Mouse (Mus musculus) stomach, postnatal 0 days (tissue): ENCODE measurements around the gene Atpif1. TPM values are rescaled to one million over a fixed set of nuclear protein-coding genes. Genes with fewer than 3 reads are reported as not detected.
A peak's percentile ranks its signal among the peaks of the same experiment; 100 is the strongest.
"Not testable (repeated sequence)": the region's sequence is repeated elsewhere in the genome, so short reads cannot be mapped to it uniquely, and the experiment has no call there.

Experiments
- ATAC-seq: fragments of 200-750 bp; cut with Nextera tagmentation; 2 replicates; pipeline ENCODE4 v1.8.0; 2017; ENCODE audit not compliant: low FRiP score, low TSS enrichment
- DNase-seq: peaks from one replicate; pipeline ENCODE4 v3.0.0-alpha.2; 2016; ENCODE audit warnings: low spot score
- H3K27ac ChIP-seq: fragments of 300-500 bp; sonication (generic); replicated peaks from 2 replicates; pipeline ENCODE4 v1.5.1; 2014; ENCODE audit warnings: mild to moderate bottlenecking, control low read depth
- H3K27me3 ChIP-seq: fragments of 300-500 bp; sonication (generic); 2 replicates; pipeline ENCODE4 v1.6.1; 2014; ENCODE audit warnings: low read length; ENCODE audit not compliant: control insufficient read depth, insufficient read depth
- H3K36me3 ChIP-seq: fragments of 300-500 bp; sonication (generic); 2 replicates; pipeline ENCODE4 v1.6.1; 2014; ENCODE audit warnings: low read length, mixed read lengths; ENCODE audit not compliant: control insufficient read depth, insufficient read depth
- H3K4me1 ChIP-seq: fragments of 300-500 bp; sonication (generic); replicated peaks from 2 replicates; pipeline ENCODE4 v1.6.1; 2014; ENCODE audit warnings: antibody characterized with exemption; ENCODE audit not compliant: control insufficient read depth, insufficient read depth
- H3K4me2 ChIP-seq: fragments of 300-500 bp; sonication (generic); replicated peaks from 2 replicates; pipeline ENCODE4 v1.6.1; 2014; ENCODE audit warnings: low read depth, mild to moderate bottlenecking, control low read depth, moderate library complexity
- H3K4me3 ChIP-seq: fragments of 300-500 bp; sonication (generic); 2 replicates; pipeline ENCODE4 v1.5.1; 2014; ENCODE audit warnings: low read depth, low read length, control low read depth
- H3K9ac ChIP-seq: fragments of 300-500 bp; sonication (generic); 2 replicates; pipeline ENCODE4 v1.6.1; 2014; ENCODE audit warnings: mild to moderate bottlenecking, low read length, control low read depth, mixed read lengths
- H3K9me3 ChIP-seq: fragments of 300-500 bp; sonication (generic); 2 replicates; pipeline ENCODE4 v1.6.1; 2016; ENCODE audit warnings: low read length; ENCODE audit not compliant: control insufficient read depth
- CTCF ChIP-seq: IDR thresholded peaks from 2 replicates; pipeline ENCODE4 v1.5.1; 2016; ENCODE audit warnings: antibody characterized with exemption, low read depth, mild to moderate bottlenecking, moderate library complexity
- EP300 ChIP-seq: optimal IDR thresholded peaks from 2 replicates; pipeline ENCODE3; 2016; ENCODE audit warnings: antibody characterized with exemption
- WGBS: fragments of 180-500 bp; shearing (Covaris S2); extraction: QIAGEN DNeasy Blood & Tissue Kit; methylation state at CpG from one replicate; pipeline ENCODE4 v1.1.7; 2014; 5-methylcytosine and 5-hydroxymethylcytosine counted together
- polyA plus RNA-seq: library from polyadenylated mRNA; unstranded; fragments of >200 nt; fragmentation: Nextera tagmentation; extraction: Ambion mirVana; gene quantifications from 2 replicates; pipeline ENCODE4 v1.2.1, GENCODE M21; 2015

The Atpif1 gene
- polyA plus RNA-seq, 1 experiment from 2014 or later: 1,213 TPM

DNA sequence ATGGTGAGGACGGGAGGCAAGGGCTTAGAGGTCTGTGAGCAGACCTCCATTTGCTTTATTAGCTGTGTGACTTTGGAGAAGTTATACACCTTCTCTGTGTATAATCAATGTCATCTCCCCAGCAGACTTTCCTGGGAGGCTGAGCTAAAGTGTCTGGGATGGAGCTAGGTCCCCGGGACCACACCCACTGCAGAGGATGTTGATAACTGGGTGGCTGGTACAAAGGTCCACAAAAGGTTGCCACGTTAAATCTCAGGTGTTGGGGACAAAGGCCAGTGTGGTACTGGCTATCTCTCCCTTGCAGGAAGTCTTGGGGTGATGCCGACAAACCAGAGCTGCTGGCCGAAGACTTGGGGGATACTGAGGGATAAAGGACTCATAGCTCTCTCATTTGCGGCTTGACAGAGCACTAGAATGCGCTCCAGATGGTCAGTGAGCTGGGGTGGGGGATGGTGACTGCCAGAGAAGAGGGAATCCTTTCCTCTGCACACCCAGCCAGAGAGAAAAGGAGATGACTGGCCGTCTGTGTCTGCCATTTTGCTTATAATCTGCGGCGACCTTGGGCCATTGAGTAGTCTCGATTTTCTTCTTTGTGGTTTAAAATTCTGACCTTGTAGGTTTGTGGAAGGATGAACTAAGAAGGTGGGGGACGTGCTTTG lies 31.8 kb upstream of the Atpif1 start:
- Histone ChIP-seq H3K9me3 (no peaks in the 10 kb centered on the region), H3K27me3 (no peaks in the 10 kb centered on the region), H3K4me1 (no peaks in the 10 kb centered on the region), H3K27ac (no peak overlapping the region; the same call in 1 of the 2 replicates), H3K4me3 (no peak overlapping the region), H3K36me3 (no peaks in the 10 kb centered on the region), H3K4me2 (no peak overlapping the region), H3K9ac (no peak overlapping the region)
- ATAC-seq (no peak), DNase-seq (no peak)
- TF ChIP-seq CTCF (no peak), EP300 (no peak)
- WGBS: 69% methylated on average over 12 of the region's 12 CpGs

DNA sequence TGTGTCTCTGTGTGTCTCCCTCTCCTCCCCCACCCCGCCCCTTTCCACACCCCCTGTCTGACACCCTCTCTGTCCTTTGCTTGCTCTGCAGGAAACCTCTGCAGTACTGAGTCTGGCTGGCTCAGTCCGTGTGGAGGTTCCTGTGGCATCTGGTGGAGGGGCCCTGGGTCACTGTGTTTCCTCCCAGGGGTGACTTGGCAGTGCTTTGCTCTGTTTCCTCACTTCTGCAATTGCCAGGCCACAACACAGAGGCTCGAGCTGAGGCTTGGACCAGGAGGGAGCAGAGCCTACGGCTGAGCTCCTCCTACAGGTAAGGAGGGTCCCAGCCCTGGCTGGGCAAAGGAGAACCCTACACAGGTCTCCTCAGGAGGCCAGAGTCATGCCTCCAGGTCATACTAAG lies 30.5 kb upstream of the Atpif1 start, which contains the start of gene Ptafr:
TSS of gene Ptafr (plus strand) at position 103 of the 400 bp plus-strand sequence.
- Histone ChIP-seq H3K27ac (peak within 1 kb of the TSS; percentile 13), H3K4me1 (no peaks in the 10 kb centered on the region), H3K36me3 (no peaks in the 10 kb centered on the region), H3K4me2 (no peak within 1 kb of the TSS; the same call in 1 of the 2 replicates), H3K9me3 (no peaks in the 10 kb centered on the region), H3K27me3 (no peaks in the 10 kb centered on the region), H3K9ac (no peak within 1 kb of the TSS), H3K4me3 (0 out of 2 replicates have a peak within 1 kb of the TSS, but pooled peaks have one; percentile 4)
- WGBS: 25% methylated on average over 4 of the region's 4 CpGs
- peak; percentile 5; the same call in 1 of the 2 replicates for TF ChIP-seq CTCF
- no peak for TF ChIP-seq EP300
- ATAC-seq (peak; percentile 48), DNase-seq (no peak)

DNA sequence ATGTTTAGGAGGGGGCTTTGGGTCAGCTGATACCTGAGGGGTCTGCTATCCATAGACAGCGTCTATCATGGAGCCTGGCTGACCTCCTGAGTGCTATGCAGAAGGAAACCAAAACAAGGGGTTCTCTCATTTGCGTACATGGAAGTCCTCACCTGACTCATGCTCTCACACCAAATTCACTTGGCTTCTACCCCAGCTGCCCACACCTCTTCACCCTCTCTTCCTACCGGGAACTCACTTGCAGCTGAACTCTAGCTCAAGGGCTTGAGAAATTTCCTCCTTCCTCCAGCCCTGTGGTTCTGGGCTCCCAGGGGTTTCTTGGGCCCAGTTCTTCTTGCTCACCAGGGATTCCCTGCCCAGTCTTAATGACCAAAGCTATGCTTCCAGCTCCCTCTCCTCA lies 29.8 kb upstream of the Atpif1 start:
- ATAC-seq (no peak), DNase-seq (no peak)
- H3K4me3 ChIP-seq: no peak overlapping the region
- H3K9me3 ChIP-seq: no peaks in the 10 kb centered on the region
- no peaks in the 10 kb centered on the region for H3K36me3 ChIP-seq
- H3K27me3 ChIP-seq: no peaks in the 10 kb centered on the region
- TF ChIP-seq CTCF (no peak), EP300 (no peak)
- H3K4me2 ChIP-seq: no peak overlapping the region
- H3K4me1 ChIP-seq: no peaks in the 10 kb centered on the region
- WGBS: 68% methylated on average over 3 of the region's 3 CpGs
- no peak overlapping the region for H3K9ac ChIP-seq
- no peak overlapping the region; the same call in 1 of the 2 replicates for H3K27ac ChIP-seq

DNA sequence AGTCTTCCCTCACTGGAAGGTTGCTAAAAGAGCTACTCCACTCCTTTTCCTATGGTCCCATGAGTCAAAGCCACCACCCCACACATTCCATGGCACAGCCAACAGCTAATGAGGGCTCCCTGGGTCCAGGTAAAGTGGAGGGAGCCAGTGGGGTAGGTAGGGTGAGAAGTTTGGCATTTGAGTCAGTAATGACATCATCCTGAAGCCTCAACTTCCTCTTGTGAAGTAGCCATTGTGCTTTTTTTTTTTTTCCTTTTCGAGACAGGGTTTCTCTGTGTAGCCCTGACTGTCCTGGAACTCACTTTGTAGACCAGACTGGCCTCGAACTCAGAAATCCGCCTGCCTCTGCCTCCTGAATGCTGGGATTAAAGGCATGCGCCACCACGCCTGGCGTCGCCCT lies 22.1 kb upstream of the Atpif1 start:
- H3K36me3 ChIP-seq: peaks cover 16% of the 10 kb centered on the region; the same call in 1 of the 2 replicates
- H3K9ac ChIP-seq, H3K27me3 ChIP-seq, DNase-seq, H3K4me3 ChIP-seq, H3K27ac ChIP-seq, H3K9me3 ChIP-seq, H3K4me2 ChIP-seq, ATAC-seq, H3K4me1 ChIP-seq: not testable (repeated sequence)
- WGBS: 90% methylated on average over 7 of the region's 7 CpGs

DNA sequence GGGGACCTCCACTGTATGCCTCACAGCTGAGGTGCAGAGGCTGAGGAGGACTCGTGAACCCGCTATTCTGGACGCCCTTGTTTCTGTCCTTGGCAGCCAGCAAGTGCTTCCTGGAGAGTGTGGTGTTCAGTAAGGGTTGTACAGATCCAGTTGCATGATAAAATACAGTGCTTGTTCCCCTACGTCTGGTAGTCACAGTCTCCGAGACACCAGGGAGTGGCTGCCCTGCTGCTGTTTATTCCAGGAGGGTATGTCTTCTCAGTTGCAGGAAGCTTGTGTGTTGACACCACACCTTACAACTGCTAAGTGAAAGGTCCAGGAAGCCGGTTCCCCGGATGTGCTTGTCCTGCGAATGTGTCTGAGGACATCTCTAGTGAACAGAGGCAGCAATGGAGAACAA lies 21.2 kb upstream of the Atpif1 start:
- ATAC-seq: peak; percentile 80
- Histone ChIP-seq H3K27me3 (no peaks in the 10 kb centered on the region), H3K36me3 (peaks cover 16% of the 10 kb centered on the region; the same call in 1 of the 2 replicates), H3K4me3 (no peak overlapping the region), H3K4me2 (no peak overlapping the region), H3K4me1 (no peaks in the 10 kb centered on the region), H3K9me3 (no peaks in the 10 kb centered on the region), H3K9ac (0 out of 2 replicates have a peak overlapping the region, but pooled peaks have one; percentile 8), H3K27ac (peak overlapping the region; percentile 58)
- TF ChIP-seq EP300 (no peak), CTCF (no peak)
- 62% methylated on average over 8 of the region's 8 CpGs for WGBS
- DNase-seq: peak; percentile 48

DNA sequence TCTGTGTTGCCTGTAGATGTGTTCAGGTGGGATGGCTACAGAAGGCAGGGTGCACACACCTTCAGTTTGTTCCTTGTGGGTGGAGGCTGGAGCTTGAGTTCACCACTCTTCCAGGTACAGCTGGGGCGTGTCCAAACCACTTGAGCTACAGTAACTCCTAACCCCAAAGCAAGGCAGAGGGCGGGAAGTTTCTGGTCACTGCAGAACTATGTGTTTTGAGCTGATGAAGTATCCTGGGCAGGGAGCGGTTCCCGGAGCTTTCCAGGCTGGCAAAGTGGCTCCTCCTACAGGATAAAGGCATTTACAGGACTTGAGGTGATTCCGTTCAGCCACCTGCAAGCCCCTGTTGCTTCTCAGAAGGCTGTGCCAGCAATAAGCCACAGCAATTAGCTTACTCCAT lies 20.8 kb upstream of the Atpif1 start:
- 53% methylated on average over 5 of the region's 5 CpGs for whole genome bisulfite sequencing
- TF ChIP-seq EP300 (no peak), CTCF (peak; percentile 35; the same call in 1 of the 2 replicates)

More for the DNA sequence above, 20.8 kb upstream of the Atpif1 start:
- H3K27ac ChIP-seq: peak overlapping the region; percentile 58
- H3K4me1 ChIP-seq: no peaks in the 10 kb centered on the region
- H3K4me2 ChIP-seq: no peak overlapping the region
- H3K9ac ChIP-seq: no peak overlapping the region
- H3K9me3 ChIP-seq: no peaks in the 10 kb centered on the region
- peaks cover 20% of the 10 kb centered on the region for H3K36me3 ChIP-seq
- H3K4me3 ChIP-seq: no peak overlapping the region
- ATAC-seq (peak; percentile 69), DNase-seq (peak; percentile 59)
- no peaks in the 10 kb centered on the region for H3K27me3 ChIP-seq
